Mouse (Mus musculus) cerebellum, adult 11-12 months (tissue): ENCODE results near the gene Aplf.
"Not testable (repeated sequence)": the region's sequence is repeated elsewhere in the genome, so short reads cannot be mapped to it uniquely, and the experiment has no call there.

ENCODE experiments used
- DNase-seq: peaks from one replicate; pipeline ENCODE4 v3.0.0; 2022

The Aplf gene

DNA sequence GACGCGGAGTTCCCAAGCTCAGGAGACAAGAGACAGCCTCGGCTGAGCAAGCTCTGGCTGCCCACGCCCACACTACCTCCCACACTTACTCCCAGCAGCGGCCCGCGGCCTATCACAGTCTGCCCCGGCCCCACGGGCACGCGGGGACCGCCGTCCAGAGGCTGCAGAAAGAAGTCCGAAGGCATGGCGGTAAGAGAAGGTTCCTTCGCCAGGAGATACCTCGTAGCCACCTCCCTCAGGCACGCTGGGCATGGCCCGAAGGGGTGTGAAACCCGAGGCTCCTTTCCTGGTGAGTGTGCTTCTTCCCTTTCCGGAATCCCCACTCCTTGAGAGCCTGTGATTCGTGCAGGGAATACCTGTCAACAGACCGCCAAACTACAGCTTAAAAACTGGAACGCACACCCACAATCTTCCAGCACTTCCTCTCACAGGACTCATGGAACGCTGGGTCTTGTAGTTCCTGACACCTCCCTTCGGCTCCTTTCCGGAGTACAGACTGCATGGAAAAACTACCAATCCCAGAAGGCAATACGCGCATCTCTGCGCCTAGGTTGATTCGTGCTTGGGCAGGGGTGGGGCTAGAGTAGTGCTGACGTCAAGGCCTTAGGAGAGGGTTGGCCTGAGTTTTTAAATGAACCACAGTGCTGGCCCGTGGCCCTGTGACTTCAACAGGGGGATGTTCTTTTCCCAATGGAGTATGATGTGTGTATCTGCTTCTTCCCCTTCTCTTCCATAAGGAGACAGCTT, at the start of gene Aplf:
TSS of gene Aplf (minus strand) at position 423 of the 747 bp plus-strand sequence.
- peak; percentile 92 for DNase-seq

DNA sequence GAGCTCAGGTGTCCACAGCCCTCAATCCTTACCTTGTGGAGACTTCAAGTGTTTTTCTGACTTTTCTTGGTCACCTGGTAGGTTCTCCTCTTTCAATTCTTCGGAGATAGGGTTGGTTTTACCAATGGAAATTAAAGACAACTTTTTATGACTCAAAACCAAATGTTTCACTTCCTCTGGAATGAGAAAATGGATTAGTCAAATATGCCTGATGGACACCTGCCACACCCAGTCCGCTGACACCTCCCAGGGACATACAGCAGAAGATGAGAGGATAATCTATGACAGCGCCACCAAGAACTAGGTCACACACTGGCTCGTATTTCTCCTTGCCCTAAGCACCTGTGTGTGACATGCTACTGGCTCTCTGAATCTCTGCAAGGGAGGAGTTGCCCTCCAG, 42.1 kb upstream of the Aplf start:
- DNase-seq, result no peak

DNA sequence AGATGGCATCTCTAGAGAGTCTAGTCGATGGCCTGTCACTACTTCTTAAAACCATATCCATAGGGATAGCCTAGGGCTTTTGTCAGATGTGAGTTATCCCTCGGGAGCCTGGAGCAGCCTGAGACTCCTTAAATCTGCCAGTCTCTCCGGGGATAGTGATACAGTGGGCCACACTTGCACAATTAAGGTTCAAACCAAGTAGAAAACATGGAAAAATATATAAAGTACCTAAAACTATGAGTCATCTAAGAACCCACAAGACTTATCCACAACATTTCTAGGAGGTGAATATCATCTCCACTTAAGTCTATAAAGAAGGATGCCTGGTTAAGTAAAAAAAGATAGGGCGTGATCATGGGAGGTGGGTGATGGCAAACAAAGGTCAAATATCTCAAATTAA, 40.3 kb upstream of the Aplf start:
- no peak for DNase-seq

DNA sequence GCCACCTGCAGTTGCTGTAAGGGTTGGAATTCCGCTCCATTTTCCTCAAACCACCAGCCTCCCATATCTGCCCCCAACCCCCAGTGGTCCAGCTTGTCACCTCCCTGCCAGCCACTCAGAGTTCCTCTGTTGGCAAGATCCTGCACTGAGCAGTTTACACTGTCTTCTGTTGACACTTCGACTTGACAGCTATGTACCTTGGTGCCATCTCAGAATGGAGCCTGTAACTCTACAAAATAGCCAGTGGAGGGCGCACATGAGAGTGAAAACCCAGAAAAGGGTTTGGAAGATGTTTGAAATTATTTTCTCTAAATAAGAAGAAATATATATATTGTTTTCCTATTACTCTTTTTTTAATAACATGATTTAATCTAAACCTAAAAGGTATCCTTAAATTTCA, 34.3 kb upstream of the Aplf start:
- DNase-seq, result no peak

DNA sequence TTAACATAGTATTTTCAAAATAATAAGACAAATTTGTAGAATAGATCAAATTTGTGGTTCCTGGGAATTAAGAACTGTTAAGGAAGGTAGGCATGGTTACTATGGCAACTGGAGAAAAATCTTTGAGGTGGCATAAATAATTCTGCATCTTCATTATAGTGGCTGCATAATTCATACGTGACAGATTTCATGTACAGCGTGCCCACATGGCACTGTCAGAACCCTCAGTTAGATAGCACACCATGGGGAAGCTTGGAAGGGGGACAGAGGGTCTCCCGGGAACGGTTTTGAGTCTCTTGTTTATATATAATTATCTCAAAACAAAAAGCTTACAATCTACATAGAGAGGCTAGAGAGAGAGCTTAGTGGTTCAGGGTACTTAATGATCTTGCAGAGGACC, 24.6 kb upstream of the Aplf start:
- no peak for DNase-seq

DNA sequence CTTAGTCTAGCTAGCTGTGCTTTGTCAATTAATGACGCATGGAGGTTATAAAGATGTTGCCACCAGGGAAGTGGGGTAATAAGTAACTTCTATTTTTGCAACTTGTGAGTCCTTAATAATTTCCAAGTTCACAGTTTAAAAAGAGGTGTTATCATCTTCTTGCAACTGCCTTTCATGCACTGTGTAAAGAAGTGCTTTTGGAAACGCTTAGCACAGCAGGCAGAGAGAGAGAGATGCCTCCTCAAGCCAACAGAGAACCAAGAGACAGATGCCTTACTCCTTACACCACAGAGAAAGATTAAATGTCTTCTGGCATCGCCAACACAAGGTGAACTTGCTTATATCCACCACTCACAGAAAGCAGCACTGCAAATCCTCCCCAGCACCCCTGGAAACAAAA, 24.0 kb upstream of the Aplf start:
- no peak for DNase-seq

DNA sequence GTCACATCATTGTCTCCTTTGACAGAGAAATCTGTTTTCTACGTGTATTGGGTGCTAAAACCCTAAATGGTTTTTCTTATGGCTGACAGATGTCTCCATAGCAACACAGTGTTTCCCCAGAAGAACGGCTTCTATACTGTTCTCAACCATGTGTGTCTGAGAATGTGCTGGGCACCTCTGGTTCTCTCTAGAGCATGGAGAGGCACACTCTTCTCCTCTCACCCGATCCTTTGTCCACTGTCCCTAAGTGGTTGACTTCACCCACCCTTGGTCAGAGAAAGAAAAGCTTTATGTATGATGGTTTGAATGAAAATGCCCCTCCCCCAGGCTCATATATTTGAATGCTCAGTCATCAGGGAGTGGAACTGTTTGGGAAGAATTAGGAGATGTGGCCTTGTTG, 8.4 kb upstream of the Aplf start:
- DNase-seq, result no peak

DNA sequence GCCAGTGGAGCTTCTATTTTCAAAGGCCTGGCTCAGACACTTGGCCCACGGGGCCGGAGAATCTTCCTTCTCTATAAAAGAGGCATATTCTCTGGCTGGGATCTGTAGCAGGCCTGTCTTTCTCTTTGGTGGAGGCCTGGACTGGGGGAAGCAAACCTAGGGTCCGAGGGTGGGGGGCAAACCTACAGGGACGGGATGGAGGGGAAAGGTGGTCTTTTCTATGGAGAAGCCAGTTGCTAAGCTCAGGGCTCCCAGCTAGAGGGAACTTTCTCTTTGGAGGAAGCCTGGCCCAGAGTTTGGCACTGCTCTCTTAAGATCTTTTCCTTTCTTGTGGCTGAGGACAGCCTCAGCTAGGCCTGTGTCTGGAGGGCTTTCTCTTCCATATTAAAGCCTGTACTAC, 668 bp upstream of the Aplf start:
- DNase-seq, result peak; percentile 28

DNA sequence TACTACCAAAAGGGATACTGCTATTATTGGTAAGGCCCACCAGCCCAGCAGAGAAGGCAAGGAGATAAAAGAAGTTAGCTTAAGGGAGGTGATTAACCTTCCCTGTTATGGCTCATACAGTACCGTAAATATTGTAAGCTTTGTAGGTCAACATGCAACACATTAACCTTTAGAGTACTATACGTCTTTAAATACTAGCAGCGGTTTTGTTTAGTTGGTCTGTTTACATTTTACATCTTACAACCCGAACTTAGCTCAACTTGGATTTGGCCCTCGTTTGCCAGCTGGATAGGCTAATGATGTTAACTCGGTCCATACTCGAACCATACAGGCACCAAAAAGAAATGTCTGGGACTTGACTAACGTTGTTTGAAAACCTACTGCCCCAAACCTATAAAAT, 640 bp downstream of the Aplf start:
- DNase-seq, result no peak

DNA sequence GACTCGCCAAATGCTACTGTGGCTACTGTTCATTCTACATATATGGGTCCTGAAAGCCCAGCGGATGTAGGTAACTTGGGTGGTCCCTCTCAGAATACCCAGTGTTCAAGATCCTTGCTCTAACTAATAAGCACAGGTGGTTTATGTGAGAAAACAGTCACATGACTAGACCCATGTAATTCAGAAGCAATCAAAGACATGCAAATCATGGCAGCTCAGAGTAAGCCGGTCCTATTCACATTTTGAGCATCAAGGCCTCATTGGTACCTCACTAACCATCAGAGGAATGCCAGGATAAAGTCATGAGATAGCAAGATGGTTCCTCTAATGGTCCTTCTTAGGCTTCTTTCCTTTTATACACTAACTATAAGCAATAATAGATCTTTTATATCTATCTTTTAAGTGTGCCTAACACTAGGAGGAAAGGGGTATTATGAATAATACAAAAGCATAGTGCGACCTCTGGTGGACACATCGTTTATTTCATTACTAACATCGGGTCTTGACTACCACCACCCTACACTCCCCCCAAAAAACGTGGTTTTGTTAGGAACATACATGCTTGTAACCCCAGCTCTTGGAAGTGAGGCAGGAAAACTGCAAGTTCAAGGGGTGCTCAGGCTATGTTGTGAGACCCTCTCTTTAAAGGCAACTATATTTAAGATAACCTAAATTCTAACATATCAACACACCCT, 2.0 kb downstream of the Aplf start:
- no peak for DNase-seq

DNA sequence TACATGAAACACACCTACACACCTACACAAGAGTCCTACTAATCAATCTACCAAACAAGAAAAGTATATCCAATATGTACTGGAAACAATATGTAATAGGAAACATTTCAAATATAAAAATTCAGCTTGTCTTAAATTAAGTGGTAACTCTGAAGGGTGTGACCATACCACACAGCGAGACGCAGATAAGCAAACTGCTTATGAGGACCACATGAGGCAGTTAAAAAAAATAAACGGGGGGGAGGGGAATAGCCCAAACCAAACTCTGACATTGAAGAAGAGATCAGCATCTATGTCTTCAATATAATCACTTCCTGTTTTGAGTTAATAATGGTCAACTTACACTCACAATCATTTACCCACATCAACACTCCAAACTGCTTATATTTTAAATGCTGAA, 3.3 kb downstream of the Aplf start:
- no peak for DNase-seq

DNA sequence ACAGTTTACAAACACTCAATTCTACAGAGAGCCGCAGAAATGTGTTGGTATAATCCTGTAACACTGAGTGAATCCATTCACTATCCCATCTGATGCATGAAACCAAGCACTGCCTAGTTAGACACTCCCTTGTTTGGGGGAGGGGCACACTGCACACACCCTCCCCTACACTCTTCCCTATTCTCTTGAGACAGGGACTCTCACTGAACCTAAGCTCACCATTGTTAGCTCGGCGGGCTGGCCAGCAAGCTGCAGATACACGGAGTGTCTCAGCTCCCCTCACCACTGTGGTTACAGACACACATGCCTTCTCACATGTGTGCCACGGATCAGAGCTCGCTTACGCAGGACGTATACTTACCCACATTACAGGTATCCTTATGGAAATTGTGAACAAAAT, 4.2 kb downstream of the Aplf start:
- no peak for DNase-seq

DNA sequence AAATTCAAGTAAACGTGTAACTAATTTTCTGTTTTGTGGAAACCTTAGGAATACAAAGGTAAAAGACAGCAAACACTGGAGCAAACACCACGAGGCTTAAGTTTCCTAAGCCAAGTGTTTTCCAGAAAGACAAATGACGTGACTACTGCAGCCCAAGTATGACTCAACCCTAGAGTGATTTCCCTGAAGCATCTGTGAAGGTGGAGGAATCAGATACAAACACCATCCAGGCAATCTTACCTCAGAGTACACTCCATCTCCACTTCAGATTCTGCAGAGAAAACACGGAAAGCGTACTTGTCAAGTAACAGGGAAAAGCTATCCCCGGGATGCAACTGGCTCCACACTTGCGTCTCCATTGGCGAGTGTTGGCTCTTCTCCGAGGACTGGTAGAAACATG, 8.5 kb downstream of the Aplf start:
- DNase-seq, result no peak

DNA sequence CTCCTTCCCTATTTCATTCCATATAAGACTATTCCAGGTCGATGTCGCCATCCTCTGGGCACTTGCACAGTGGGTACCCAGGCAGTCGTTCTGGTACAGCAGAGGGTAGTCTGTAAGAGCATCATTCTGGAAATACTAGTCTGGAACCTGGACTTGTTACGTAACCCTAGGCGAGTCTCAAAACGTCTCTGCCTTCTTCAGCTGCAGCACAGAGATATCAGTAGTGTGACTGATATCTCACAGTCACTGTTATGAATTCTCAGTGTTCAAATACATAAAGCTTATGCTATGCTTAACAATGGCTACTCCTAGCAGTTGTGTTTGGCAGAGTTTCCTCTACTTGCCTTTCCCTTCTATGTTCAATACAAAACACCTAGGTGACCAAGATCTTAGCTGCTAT, 9.8 kb downstream of the Aplf start:
- DNase-seq, result no peak

DNA sequence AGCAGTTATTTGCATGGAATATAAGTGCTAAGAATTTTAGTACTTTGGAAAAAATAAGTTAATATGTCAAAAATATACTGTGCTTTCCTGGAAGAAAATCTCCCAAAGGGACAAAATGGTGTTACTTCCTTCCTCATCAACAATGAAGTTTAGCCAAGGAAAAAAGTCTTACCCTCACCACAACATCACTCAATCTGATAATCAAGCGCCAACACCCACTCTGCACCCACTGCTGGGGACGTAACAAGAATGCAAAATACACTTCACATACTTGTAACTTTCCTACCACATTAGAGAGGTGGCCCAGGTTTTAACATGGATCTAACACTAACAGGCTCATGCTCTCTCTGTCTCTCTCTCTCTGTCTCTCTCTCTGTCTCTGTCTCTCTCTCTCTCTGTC, 10.3 kb downstream of the Aplf start:
- no peak for DNase-seq

DNA sequence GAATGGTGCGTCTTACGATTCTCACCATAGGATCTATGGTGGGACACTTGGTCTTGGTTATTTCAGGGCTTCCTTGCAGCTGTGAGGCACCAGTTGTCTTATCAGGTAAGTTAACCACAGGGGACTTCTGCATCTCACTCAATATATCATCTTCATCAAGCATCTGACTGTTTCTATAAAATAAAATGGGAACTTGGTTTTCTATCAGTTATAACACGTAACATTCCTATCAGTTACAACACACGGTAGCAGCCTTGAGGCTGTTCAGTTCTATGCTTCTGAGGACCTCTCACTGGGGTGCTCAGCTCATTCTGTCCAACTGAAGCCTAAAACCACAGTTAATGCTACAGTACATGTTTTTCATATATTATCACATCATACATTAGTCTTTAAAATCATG, 13.2 kb downstream of the Aplf start:
- DNase-seq, result no peak

DNA sequence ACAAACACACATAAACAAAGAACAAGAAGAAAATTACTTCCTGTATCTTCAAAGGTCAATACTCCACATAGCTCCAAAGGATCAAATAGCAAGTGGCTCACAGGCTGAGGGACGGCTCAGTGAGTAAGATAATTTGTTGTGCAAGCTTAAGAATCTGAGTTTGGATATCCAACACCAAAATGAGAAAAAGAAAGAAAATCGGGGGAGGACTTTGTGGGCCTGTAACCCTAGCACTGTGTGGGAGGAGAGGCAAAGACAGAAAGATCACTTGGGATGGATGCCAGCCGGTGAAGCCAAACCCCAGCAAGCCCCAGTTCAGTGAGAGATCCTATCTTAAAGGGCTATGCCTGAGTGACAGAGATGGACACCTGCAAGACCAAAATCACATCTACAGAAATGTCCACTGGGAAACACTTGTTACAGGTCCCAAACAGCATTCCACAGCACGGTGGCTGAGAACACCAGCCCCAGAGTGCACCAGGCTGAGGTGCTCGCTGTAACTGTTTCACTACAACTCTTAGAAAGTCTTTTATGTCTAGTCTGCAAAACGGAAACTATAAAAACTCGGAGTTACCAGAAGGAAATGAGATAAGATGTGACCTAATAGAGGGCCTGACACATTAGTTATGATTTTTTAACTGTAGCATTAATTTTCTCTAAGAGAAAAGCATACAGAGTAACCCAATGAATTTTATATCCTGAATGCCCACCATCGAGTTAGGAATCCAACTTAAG, 17.9 kb downstream of the Aplf start:
- no peak for DNase-seq

DNA sequence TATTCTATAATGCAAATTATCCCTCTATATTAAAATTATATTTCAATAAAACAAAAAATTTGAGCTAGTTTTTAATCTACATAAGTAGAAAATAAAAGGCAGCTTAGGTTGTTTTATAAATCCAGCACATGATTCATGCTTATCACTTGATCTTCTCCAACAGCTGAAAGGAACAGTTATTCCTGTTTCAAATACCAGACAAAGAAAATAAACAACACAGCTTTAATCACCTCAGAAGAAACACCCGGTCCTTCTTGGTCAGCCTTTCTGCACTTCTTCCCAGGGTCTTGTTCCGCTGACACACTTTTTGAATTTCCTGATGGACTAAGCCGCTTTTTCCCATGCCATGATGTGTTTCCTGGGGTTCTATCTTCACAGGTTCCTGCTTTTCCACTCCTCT, 18.5 kb downstream of the Aplf start:
- DNase-seq, result no peak

DNA sequence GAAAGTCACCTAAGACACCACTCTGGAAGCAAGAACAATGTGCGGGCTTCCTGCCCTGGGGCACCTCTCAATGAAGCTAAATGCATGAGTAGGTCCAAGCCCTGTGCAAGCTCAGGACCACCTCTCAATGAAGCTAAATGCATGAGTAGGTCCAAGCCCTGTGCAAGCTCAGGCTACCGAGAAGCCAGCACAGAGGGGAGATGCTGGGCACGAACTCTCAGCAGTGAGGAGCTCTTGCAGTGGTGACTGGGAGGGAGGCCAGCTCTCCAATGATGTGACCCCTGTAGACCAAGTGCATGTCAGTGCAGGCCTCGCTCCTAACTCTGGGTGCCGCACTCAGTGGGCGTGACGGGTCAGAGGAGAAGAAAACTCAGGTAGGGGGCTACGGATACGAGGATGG, 19.3 kb downstream of the Aplf start:
- no peak for DNase-seq

DNA sequence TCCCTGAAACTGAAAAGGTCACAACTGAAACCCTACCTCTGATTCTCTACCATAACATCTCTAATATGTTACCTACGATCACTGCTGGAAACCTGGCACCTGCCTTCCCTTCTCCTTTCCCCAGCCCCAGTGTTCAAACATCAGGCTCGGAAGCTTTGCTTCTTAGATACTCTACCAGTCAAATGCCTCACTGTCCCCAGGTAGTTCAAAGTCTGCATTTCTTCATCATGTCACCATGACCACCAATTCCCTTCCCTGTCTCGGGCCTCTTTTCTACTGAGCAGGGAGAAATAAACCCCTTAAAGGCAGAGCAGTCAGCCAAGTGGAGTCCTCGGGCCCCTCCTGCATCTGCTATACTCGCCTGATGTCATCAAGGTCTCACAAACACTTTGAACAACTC, 20.2 kb downstream of the Aplf start:
- no peak for DNase-seq

DNA sequence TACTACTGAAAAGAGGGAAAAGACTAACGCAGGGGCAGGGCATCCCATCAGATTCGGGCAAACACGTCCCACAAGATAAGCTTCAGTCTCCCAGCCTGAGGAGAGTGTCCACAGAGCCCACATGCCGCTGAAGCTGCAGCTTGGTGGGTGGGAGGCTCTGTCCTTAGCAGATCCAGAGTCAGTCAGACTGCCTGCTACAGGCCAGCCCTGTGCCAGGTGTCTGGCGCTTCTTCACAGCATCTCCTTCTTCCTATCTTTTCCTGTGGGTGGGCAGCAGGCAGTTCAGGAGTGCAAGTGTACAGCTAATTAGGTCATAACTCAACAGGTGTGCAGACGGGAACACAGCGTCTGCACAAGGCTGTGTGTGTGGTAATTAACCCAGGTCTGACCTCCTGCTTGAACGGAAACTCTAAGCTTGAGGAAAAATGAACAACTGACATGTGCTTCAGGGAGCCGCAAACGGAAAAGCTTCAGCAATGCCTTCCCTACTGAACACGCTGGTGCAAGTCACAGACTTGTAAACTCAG, 33.8 kb downstream of the Aplf start:
- DNase-seq, result no peak

DNA sequence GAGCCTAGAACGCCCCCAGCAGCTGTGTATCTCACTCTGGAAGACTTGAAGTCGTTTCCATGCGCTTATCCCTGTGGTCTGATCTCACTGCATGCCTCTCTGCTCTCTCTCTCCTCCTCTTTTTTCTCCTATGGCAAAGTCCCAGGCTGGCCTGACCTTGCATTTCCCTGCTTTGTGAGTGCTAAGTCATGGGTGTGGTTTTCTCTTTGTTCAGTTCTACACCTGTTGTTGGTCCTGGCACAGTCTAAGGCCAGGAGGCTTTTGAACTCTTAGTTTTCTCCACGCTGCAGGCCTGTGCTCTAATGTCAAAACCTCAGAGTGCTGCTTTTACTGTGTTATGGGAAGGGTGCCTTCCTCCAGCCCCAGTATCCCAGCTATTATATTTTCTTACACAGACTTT, 39.8 kb downstream of the Aplf start:
- no peak for DNase-seq

DNA sequence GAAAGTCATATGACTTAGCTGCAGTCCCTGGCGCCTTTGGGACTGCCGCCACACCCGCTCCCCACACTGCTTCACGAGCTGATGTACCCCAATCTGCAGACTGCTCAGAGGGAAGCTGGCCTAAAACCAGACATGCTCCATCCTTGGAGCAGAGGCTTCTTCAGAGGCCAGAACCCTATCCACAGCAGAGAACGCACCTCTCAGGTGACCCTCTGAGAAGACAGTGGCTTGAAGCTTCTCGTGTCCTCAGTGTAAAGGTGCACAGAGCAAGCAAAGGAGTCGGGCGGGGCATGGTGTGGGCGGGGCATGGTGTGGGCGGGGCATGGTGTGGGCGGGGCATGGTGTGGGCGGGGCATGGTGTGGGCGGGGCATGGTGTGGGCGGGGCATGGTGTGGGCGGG, 43.1 kb downstream of the Aplf start:
- DNase-seq, result not testable (repeated sequence)

DNA sequence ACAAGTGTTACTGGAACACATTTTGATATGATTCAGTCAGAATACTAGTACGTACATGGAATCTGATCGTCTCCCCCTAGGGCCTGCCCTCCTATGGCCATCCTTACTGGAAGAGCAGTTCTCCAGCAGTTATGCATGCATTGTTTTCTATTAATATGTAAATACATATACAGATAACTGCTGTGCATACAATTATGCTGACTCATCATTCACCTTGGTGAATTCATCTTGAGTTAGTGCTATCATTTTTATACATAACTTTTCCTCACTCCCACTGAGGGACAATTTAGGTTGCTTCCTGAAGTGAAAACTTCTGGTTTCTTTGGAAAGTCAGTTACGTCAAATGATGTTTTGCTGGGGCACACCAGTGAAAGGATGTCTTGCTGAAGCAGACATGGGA, 48.8 kb downstream of the Aplf start:
- DNase-seq, result no peak
